Mouse (Mus musculus) heart, embryonic 15.5 days (tissue): ENCODE measurements around the gene Pptc7. TPM values are rescaled to one million over a fixed set of nuclear protein-coding genes. Genes with fewer than 3 reads are reported as not detected.

Experiments
- ATAC-seq: fragments of 200-750 bp; cut with Nextera tagmentation; replicated peaks from 2 replicates; pipeline ENCODE4 v1.8.0; 2017; ENCODE audit warnings: low read depth, moderate TSS enrichment; ENCODE audit not compliant: insufficient number of reproducible peaks, insufficient read depth, low FRiP score
- H3K27ac ChIP-seq: fragments of 300-500 bp; sonication (generic); 2 replicates; pipeline ENCODE4 v1.5.1; 2015; ENCODE audit warnings: mild to moderate bottlenecking, inconsistent platforms
- H3K27me3 ChIP-seq: fragments of 300-500 bp; sonication (generic); 2 replicates; pipeline ENCODE4 v1.6.1; 2015; ENCODE audit warnings: inconsistent platforms
- H3K36me3 ChIP-seq: fragments of 300-500 bp; sonication (generic); 2 replicates; pipeline ENCODE4 v1.6.1; 2015; ENCODE audit warnings: mild to moderate bottlenecking, inconsistent platforms
- H3K4me1 ChIP-seq: fragments of 300-500 bp; sonication (generic); replicated peaks from 2 replicates; pipeline ENCODE4 v1.6.1; 2015; ENCODE audit warnings: inconsistent platforms
- H3K4me2 ChIP-seq: fragments of 300-500 bp; sonication (generic); 2 replicates; pipeline ENCODE4 v1.6.1; 2015; ENCODE audit warnings: inconsistent platforms, mild to moderate bottlenecking, moderate library complexity
- H3K4me3 ChIP-seq: fragments of 300-500 bp; sonication (generic); 2 replicates; pipeline ENCODE4 v1.5.1; 2015; ENCODE audit warnings: mild to moderate bottlenecking, inconsistent platforms
- H3K9ac ChIP-seq: fragments of 300-500 bp; sonication (generic); 2 replicates; pipeline ENCODE4 v1.6.1; 2015; ENCODE audit warnings: mild to moderate bottlenecking, inconsistent platforms
- H3K9me3 ChIP-seq: fragments of 300-500 bp; sonication (generic); replicated peaks from 2 replicates; pipeline ENCODE4 v1.6.1; 2016; ENCODE audit warnings: inconsistent platforms
- WGBS: fragments of 180-500 bp; shearing (Covaris S2); methylation state at CpG from one replicate; pipeline ENCODE4 v1.1.7; 2015; ENCODE audit warnings: mixed read lengths; 5-methylcytosine and 5-hydroxymethylcytosine counted together
- polyA plus RNA-seq: library from polyadenylated mRNA; unstranded; fragments of >200 nt; fragmentation: Nextera tagmentation; extraction: Ambion mirVana; gene quantifications from 2 replicates; pipeline ENCODE4 v1.2.1, GENCODE M21; 2015

Gene Pptc7
- polyA plus RNA-seq, 1 experiment from 2014 or later: 11.9 TPM

- ATAC-seq: no peak
- no peaks in the 10 kb centered on the region for H3K36me3 ChIP-seq
- no peak overlapping the region for H3K4me2 ChIP-seq
- 51% methylated on average over 12 of the region's 12 CpGs for WGBS
- H3K4me3 ChIP-seq: no peak overlapping the region
- H3K9ac ChIP-seq: no peak overlapping the region
- no peaks in the 10 kb centered on the region for H3K9me3 ChIP-seq
- no peaks in the 10 kb centered on the region; the same call in 1 of the 2 replicates for H3K4me1 ChIP-seq
- no peak overlapping the region for H3K27ac ChIP-seq
- no peaks in the 10 kb centered on the region for H3K27me3 ChIP-seq
Measured at GRCm38 (mm10) chr5:122268858-122269604, 15.1 kb upstream of the Pptc7 start.

- Histone ChIP-seq H3K27ac (no peak overlapping the region), H3K4me2 (no peak overlapping the region), H3K9me3 (no peaks in the 10 kb centered on the region), H3K27me3 (no peaks in the 10 kb centered on the region), H3K9ac (no peak overlapping the region), H3K36me3 (no peaks in the 10 kb centered on the region), H3K4me1 (no peaks in the 10 kb centered on the region; the same call in 1 of the 2 replicates), H3K4me3 (no peak overlapping the region)
- 80% methylated on average over 5 of the region's 5 CpGs for WGBS
- no peak for ATAC-seq
Measured at GRCm38 (mm10) chr5:122272821-122273220, 11.3 kb upstream of the Pptc7 start.

- no peak overlapping the region for H3K9ac ChIP-seq
- no peaks in the 10 kb centered on the region for H3K36me3 ChIP-seq
- no peak; the same call in 1 of the 2 replicates for ATAC-seq
- H3K4me1 ChIP-seq: 0 out of 2 replicates have a peak, but pooled peaks cover 2% of the 10 kb centered on the region
- no peak overlapping the region for H3K4me2 ChIP-seq
- no peak overlapping the region for H3K27ac ChIP-seq
- no peak overlapping the region for H3K4me3 ChIP-seq
- no peaks in the 10 kb centered on the region for H3K9me3 ChIP-seq
- no peaks in the 10 kb centered on the region for H3K27me3 ChIP-seq
- WGBS: 29% methylated on average over 5 of the region's 5 CpGs
Measured at GRCm38 (mm10) chr5:122274785-122275184, 9.4 kb upstream of the Pptc7 start.

GRCm38 (mm10) chr5:122278946-122279345 lies 5.2 kb upstream of the Pptc7 start:
- ATAC-seq: no peak
- H3K27ac ChIP-seq: no peak overlapping the region
- no peak overlapping the region for H3K9ac ChIP-seq
- WGBS: 82% methylated on average over 7 of the region's 7 CpGs
- H3K9me3 ChIP-seq: no peaks in the 10 kb centered on the region
- H3K4me2 ChIP-seq: no peak overlapping the region
- peaks cover 19% of the 10 kb centered on the region for H3K4me1 ChIP-seq
- H3K36me3 ChIP-seq: no peaks in the 10 kb centered on the region
- H3K4me3 ChIP-seq: no peak overlapping the region
- H3K27me3 ChIP-seq: no peaks in the 10 kb centered on the region

- no peaks in the 10 kb centered on the region for H3K27me3 ChIP-seq
- no peaks in the 10 kb centered on the region for H3K9me3 ChIP-seq
- H3K9ac ChIP-seq: no peak overlapping the region
- no peak overlapping the region for H3K4me3 ChIP-seq
- 67% methylated on average over 12 of the region's 12 CpGs for WGBS
- peaks cover 19% of the 10 kb centered on the region for H3K4me1 ChIP-seq
- H3K4me2 ChIP-seq: peak overlapping the region; percentile 51; the same call in 1 of the 2 replicates
- H3K36me3 ChIP-seq: no peaks in the 10 kb centered on the region
- no peak for ATAC-seq
- H3K27ac ChIP-seq: peak overlapping the region; percentile 5; the same call in 1 of the 2 replicates
Measured at GRCm38 (mm10) chr5:122279799-122280421, 4.3 kb upstream of the Pptc7 start.

- Histone ChIP-seq H3K9ac (no peak overlapping the region), H3K4me2 (peak overlapping the region; percentile 51), H3K27ac (peak overlapping the region; percentile 5; the same call in 1 of the 2 replicates), H3K9me3 (no peaks in the 10 kb centered on the region), H3K27me3 (no peaks in the 10 kb centered on the region), H3K36me3 (no peaks in the 10 kb centered on the region), H3K4me3 (peak overlapping the region; percentile 5; the same call in 1 of the 2 replicates), H3K4me1 (peaks cover 23% of the 10 kb centered on the region)
- 21% methylated on average over 6 of the region's 6 CpGs for WGBS
- ATAC-seq: no peak
Measured at GRCm38 (mm10) chr5:122280422-122280826, 3.7 kb upstream of the Pptc7 start.

GRCm38 (mm10) chr5:122280827-122281462 lies 3.2 kb upstream of the Pptc7 start:
- Histone ChIP-seq H3K9ac (no peak overlapping the region), H3K27ac (peak overlapping the region; percentile 5; the same call in 1 of the 2 replicates), H3K9me3 (no peaks in the 10 kb centered on the region), H3K27me3 (no peaks in the 10 kb centered on the region), H3K4me3 (peak overlapping the region; percentile 5; the same call in 1 of the 2 replicates), H3K4me2 (peak overlapping the region; percentile 51), H3K4me1 (peaks cover 27% of the 10 kb centered on the region), H3K36me3 (no peaks in the 10 kb centered on the region)
- ATAC-seq: no peak
- 27% methylated on average over 19 of the region's 19 CpGs for WGBS

GRCm38 (mm10) chr5:122283828-122284182 lies 360 bp upstream of the Pptc7 start:
- Histone ChIP-seq H3K9me3 (no peaks in the 10 kb centered on the region), H3K27ac (no peak overlapping the region), H3K4me2 (peak overlapping the region; percentile 89), H3K4me3 (peak overlapping the region; percentile 85), H3K27me3 (no peaks in the 10 kb centered on the region), H3K9ac (0 out of 2 replicates have a peak overlapping the region, but pooled peaks have one; percentile 86), H3K4me1 (peaks cover 49% of the 10 kb centered on the region), H3K36me3 (no peaks in the 10 kb centered on the region; the same call in 1 of the 2 replicates)
- ATAC-seq: no peak
- 28% methylated on average over 2 of the region's 2 CpGs for WGBS

- Histone ChIP-seq H3K4me1 (peaks cover 46% of the 10 kb centered on the region), H3K27ac (peak overlapping the region; percentile 90), H3K4me3 (peak overlapping the region; percentile 85), H3K27me3 (no peaks in the 10 kb centered on the region), H3K9ac (peak overlapping the region; percentile 86), H3K36me3 (no peaks in the 10 kb centered on the region; the same call in 1 of the 2 replicates), H3K4me2 (peak overlapping the region; percentile 89), H3K9me3 (no peaks in the 10 kb centered on the region)
- WGBS: under 1% methylated on average over 34 of the region's 34 CpGs
- peak; percentile 31; the same call in 1 of the 2 replicates for ATAC-seq
Measured at GRCm38 (mm10) chr5:122285029-122285766, 1.0 kb downstream of the Pptc7 start.

- peaks cover 40% of the 10 kb centered on the region for H3K4me1 ChIP-seq
- peak overlapping the region; percentile 89 for H3K4me2 ChIP-seq
- H3K27me3 ChIP-seq: no peaks in the 10 kb centered on the region
- peak overlapping the region; percentile 86 for H3K9ac ChIP-seq
- no peak for ATAC-seq
- WGBS: 49% methylated on average over 7 of the region's 7 CpGs
- peak overlapping the region; percentile 85 for H3K4me3 ChIP-seq
- no peaks in the 10 kb centered on the region for H3K9me3 ChIP-seq
- H3K36me3 ChIP-seq: no peaks in the 10 kb centered on the region; the same call in 1 of the 2 replicates
- H3K27ac ChIP-seq: peak overlapping the region; percentile 90
Measured at GRCm38 (mm10) chr5:122285767-122286150, 1.6 kb downstream of the Pptc7 start.
